Mouse (Mus musculus) stomach, embryonic 16.5 days (tissue): Measurements from ENCODE around the gene Ston1. TPM values are rescaled to one million over a fixed set of nuclear protein-coding genes. Genes with fewer than 3 reads are reported as not detected.
A peak's percentile ranks its signal among the peaks of the same experiment; 100 is the strongest.

Experiments used
- ATAC-seq: fragments of 200-750 bp; cut with Nextera tagmentation; 2 replicates; pipeline ENCODE4 v1.8.0; 2017; ENCODE audit warnings: moderate number of reproducible peaks, moderate TSS enrichment; ENCODE audit not compliant: insufficient read depth, low FRiP score
- H3K27ac ChIP-seq: fragments of 300-500 bp; sonication (generic); 2 replicates; pipeline ENCODE4 v1.5.1; 2014; ENCODE audit warnings: low read length
- H3K27me3 ChIP-seq: fragments of 300-500 bp; sonication (generic); 2 replicates; pipeline ENCODE4 v1.6.1; 2014; ENCODE audit warnings: low read length, control low read depth, mixed read lengths; ENCODE audit not compliant: control insufficient read depth, insufficient read depth
- H3K36me3 ChIP-seq: fragments of 300-500 bp; sonication (generic); 2 replicates; pipeline ENCODE4 v1.6.1; 2014; ENCODE audit warnings: low read length; ENCODE audit not compliant: control insufficient read depth, insufficient read depth
- H3K4me1 ChIP-seq: fragments of 300-500 bp; sonication (generic); 2 replicates; pipeline ENCODE4 v1.6.1; 2014; ENCODE audit warnings: low read length, control low read depth, mixed read lengths; ENCODE audit not compliant: control insufficient read depth, insufficient read depth
- H3K4me2 ChIP-seq: fragments of 300-500 bp; sonication (generic); 2 replicates; pipeline ENCODE4 v1.6.1; 2014; ENCODE audit warnings: low read depth, low read length, mixed read lengths
- H3K4me3 ChIP-seq: fragments of 300-500 bp; sonication (generic); replicated peaks from 2 replicates; pipeline ENCODE4 v1.5.1; 2014; ENCODE audit warnings: mild to moderate bottlenecking, low read length
- H3K9ac ChIP-seq: fragments of 300-500 bp; sonication (generic); 2 replicates; pipeline ENCODE4 v1.6.1; 2014; ENCODE audit warnings: low read length
- H3K9me3 ChIP-seq: fragments of 300-500 bp; sonication (generic); replicated peaks from 2 replicates; pipeline ENCODE4 v1.6.1; 2016; ENCODE audit warnings: low read length, control low read depth; ENCODE audit not compliant: control insufficient read depth
- WGBS: fragments of 180-500 bp; shearing (Covaris S2); extraction: QIAGEN DNeasy Blood & Tissue Kit; methylation state at CpG from one replicate; pipeline ENCODE4 v1.1.7; 2014; 5-methylcytosine and 5-hydroxymethylcytosine counted together
- polyA plus RNA-seq: library from polyadenylated mRNA; unstranded; fragments of >200 nt; fragmentation: Nextera tagmentation; extraction: Ambion mirVana; gene quantifications from 2 replicates; pipeline ENCODE4 v1.2.1, GENCODE M21; 2015

Ston1 gene
- polyA plus RNA-seq, 1 experiment from 2014 or later = 5.3 TPM

DNA sequence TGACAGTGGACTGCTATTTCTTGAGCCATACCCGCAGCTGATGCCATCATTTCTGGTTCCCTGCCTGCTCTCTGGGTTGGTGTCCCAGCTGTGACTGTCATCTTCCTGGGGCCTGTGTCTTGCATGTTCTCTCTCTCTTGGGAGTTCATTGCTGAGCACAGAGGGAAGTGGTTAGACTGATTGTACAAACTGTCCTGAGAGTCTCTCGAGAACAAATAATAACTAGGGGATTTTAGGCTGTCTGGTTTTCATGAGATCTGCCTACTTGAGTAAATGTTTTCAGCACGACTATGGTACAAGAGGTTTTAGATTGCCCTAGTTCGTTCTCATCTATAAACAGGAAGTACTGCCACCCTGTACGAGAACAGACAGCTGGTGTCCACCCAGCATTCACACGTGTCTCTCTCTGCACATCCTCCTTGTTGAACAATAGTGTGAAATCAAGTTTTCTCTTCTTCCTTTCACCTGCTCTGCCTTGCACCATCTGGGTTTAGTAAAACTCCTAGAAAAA is 15.9 kb upstream of the Ston1 start:
- 44% methylated on average over 6 of the region's 6 CpGs for WGBS
- Histone ChIP-seq H3K4me1 (peaks cover 8% of the 10 kb centered on the region; the same call in 1 of the 2 replicates), H3K4me3 (no peak overlapping the region), H3K4me2 (no peak overlapping the region), H3K27me3 (no peaks in the 10 kb centered on the region), H3K9me3 (no peaks in the 10 kb centered on the region), H3K27ac (no peak overlapping the region), H3K9ac (no peak overlapping the region), H3K36me3 (peaks cover 26% of the 10 kb centered on the region)
- ATAC-seq = no peak

DNA sequence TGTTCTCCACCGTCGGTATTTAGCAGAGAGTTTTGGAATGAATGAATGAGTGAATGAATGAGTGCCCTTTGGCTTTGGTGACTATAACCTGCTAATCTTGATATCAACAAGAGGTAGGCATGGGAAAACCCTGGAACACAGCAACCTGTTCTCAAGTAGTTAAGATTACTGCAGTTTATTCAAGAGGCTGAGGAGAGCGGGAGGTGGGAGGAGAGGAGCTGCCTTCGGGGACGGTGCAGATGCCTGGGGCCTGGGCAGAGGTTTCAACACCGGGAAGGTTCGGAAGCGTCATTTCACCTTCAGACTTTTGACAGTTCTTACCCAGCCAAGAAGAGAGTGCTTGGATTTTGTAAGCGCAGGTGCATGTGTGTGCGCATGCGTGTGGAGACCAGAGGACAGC is 14.5 kb upstream of the Ston1 start:
- H3K27me3 ChIP-seq = no peaks in the 10 kb centered on the region
- H3K4me1 ChIP-seq = peaks cover 8% of the 10 kb centered on the region; the same call in 1 of the 2 replicates
- 0 out of 2 replicates have a peak overlapping the region, but pooled peaks have one; percentile 25 for H3K4me2 ChIP-seq
- WGBS = 72% methylated on average over 11 of the region's 11 CpGs
- no peaks in the 10 kb centered on the region for H3K9me3 ChIP-seq
- H3K4me3 ChIP-seq = no peak overlapping the region
- H3K36me3 ChIP-seq = peaks cover 18% of the 10 kb centered on the region
- H3K27ac ChIP-seq = peak overlapping the region; percentile 66
- H3K9ac ChIP-seq = peak overlapping the region; percentile 28; the same call in 1 of the 2 replicates
- no peak for ATAC-seq

DNA sequence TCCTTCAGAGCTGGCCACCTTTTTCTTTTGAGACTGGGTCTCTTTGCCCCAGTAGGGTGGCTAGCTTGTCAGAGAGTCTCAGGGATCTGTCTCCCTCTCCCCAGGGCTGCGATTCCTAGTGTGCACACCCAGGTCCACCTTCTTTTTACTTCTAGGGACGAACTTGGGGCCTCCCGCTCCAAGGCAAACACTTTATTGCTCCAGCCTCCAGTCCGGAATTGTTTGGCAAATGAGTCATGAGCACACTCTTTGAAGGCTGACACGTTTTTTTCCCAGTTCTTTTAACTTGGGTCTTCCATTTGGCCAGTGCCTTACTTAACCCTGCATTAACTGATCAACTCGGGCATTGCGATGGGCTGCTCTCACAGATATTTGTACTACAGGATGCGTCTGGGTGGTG is 14.1 kb upstream of the Ston1 start:
- Histone ChIP-seq H3K27ac (peak overlapping the region; percentile 66), H3K9me3 (no peaks in the 10 kb centered on the region), H3K27me3 (no peaks in the 10 kb centered on the region), H3K4me3 (no peak overlapping the region), H3K9ac (peak overlapping the region; percentile 28; the same call in 1 of the 2 replicates), H3K4me2 (0 out of 2 replicates have a peak overlapping the region, but pooled peaks have one; percentile 25), H3K36me3 (peaks cover 17% of the 10 kb centered on the region), H3K4me1 (peaks cover 8% of the 10 kb centered on the region; the same call in 1 of the 2 replicates)
- ATAC-seq = peak; percentile 77; the same call in 1 of the 2 replicates
- 61% methylated on average over 8 of the region's 8 CpGs for WGBS

DNA sequence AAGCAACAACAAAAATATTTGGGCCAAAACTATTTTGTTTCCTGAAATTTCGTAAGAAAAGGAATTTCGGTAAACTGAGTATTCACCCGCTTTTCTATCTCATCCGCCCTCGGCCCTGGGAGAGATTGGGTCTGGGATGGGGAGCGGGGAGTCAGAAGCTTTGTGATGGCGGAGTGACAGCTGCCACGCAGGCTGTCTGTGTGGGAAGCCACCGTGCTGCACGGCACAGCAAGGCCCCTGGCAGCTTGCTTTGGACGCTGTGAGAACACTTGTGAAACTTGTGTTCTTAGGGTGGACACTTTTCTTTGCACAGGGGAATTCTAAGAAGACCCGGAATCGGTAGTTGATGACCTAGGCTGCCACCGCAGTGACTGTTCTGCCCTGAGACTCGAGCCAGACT is 10.1 kb upstream of the Ston1 start:
- Histone ChIP-seq H3K4me3 (no peak overlapping the region), H3K9me3 (no peaks in the 10 kb centered on the region), H3K36me3 (peaks cover 17% of the 10 kb centered on the region), H3K4me2 (no peak overlapping the region), H3K27ac (no peak overlapping the region), H3K9ac (no peak overlapping the region), H3K4me1 (no peaks in the 10 kb centered on the region), H3K27me3 (no peaks in the 10 kb centered on the region)
- ATAC-seq = no peak
- 82% methylated on average over 15 of the region's 15 CpGs for WGBS

DNA sequence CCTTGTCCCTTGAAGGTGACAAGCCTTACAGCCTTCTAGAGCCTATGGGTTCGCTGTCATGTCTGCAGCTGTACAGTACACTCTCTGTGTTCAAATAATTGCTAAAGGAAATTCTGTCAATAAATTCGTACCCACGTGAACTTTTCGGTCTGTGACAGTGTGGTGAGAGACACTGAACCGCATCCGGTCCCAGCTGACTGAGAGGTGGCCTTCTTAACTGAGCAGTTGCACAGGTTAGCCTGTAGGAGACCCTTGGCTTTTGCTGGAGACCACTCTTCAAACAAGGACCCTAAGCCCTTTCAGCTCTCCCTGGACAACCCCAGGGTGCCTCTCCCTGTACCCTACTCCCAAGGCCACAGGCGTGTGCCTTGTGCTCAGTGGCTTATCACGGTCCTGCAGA is 9.3 kb upstream of the Ston1 start:
- H3K4me3 ChIP-seq = no peak overlapping the region
- H3K36me3 ChIP-seq = peaks cover 17% of the 10 kb centered on the region
- no peaks in the 10 kb centered on the region for H3K4me1 ChIP-seq
- WGBS = 92% methylated on average over 8 of the region's 8 CpGs
- H3K9ac ChIP-seq = no peak overlapping the region
- no peaks in the 10 kb centered on the region for H3K9me3 ChIP-seq
- H3K27ac ChIP-seq = no peak overlapping the region
- no peak for ATAC-seq
- no peaks in the 10 kb centered on the region for H3K27me3 ChIP-seq
- no peak overlapping the region for H3K4me2 ChIP-seq

DNA sequence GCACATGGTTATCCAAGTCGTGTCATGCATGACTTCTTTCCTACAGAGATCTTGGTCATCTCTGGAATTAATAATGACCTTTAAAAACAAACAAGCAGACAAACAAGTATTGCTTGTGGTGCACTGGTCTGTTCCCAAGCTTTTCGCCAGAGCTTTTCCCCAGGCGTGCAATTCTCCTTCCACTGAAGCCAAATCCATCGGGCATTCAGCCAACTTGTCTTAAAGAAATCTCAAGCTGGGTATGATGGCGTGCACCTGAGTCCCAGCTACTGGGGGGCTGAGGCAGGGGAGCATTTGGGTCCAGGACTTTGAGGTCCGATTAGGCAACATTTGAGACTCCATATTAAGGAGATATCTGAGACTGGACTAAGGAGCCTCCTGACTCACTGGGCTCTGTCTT is 7.2 kb upstream of the Ston1 start:
- no peaks in the 10 kb centered on the region for H3K27me3 ChIP-seq
- peaks cover 4% of the 10 kb centered on the region; the same call in 1 of the 2 replicates for H3K36me3 ChIP-seq
- no peak overlapping the region for H3K4me3 ChIP-seq
- no peak for ATAC-seq
- no peak overlapping the region for H3K9ac ChIP-seq
- no peak overlapping the region for H3K27ac ChIP-seq
- no peaks in the 10 kb centered on the region for H3K9me3 ChIP-seq
- no peaks in the 10 kb centered on the region for H3K4me1 ChIP-seq
- H3K4me2 ChIP-seq = no peak overlapping the region
- 84% methylated on average over 6 of the region's 6 CpGs for WGBS

DNA sequence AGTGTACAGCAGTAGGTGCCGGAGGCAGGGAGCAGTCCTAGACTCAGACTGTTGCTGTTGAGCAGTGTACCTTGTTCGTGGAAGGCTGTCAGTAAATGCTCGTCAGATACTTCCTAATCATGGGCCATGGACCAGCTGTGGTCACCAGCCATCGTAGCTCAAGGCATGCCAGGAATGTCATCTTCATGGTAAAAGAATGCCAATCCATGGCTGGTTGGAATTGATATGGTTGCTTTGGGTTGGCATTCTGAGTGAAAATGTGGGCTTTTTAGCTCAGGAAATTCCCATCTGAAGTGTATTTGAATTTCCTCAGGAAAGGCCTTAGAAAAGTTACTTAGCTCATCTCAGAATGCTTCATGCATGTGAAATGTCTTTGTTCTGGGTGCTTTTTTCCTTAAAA is 2.4 kb upstream of the Ston1 start:
- H3K9ac ChIP-seq = no peak overlapping the region
- no peak overlapping the region for H3K27ac ChIP-seq
- WGBS = 84% methylated on average over 4 of the region's 4 CpGs
- ATAC-seq = no peak
- H3K9me3 ChIP-seq = no peaks in the 10 kb centered on the region
- no peak overlapping the region for H3K4me2 ChIP-seq
- peaks cover 18% of the 10 kb centered on the region for H3K4me1 ChIP-seq
- no peak overlapping the region for H3K4me3 ChIP-seq
- no peaks in the 10 kb centered on the region for H3K36me3 ChIP-seq
- H3K27me3 ChIP-seq = no peaks in the 10 kb centered on the region

DNA sequence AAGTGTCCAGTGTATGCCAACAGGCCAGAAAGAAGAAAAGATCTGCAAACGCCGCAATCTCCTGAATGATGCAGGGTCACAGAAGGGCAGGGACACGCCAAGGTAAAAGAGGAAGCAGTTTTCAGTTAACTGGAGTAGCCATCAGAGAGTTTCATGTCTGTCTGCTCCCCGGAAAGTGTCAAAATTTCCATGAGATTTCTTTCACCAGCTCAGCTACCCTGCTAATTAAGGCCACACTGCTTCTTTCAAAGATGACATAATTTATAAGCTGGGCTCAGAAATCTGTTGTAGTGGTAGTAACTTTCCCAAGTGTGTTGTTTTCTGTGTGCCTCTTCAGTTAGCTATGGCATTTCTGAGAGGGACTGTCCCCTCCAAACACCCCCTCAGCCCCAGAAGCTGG is 1.4 kb upstream of the Ston1 start:
- no peak for ATAC-seq
- H3K36me3 ChIP-seq = no peaks in the 10 kb centered on the region
- no peak overlapping the region for H3K9ac ChIP-seq
- no peak overlapping the region for H3K27ac ChIP-seq
- WGBS = 76% methylated on average over 4 of the region's 4 CpGs
- H3K4me2 ChIP-seq = no peak overlapping the region
- H3K27me3 ChIP-seq = no peaks in the 10 kb centered on the region
- H3K9me3 ChIP-seq = no peaks in the 10 kb centered on the region
- peaks cover 27% of the 10 kb centered on the region for H3K4me1 ChIP-seq
- H3K4me3 ChIP-seq = no peak overlapping the region

DNA sequence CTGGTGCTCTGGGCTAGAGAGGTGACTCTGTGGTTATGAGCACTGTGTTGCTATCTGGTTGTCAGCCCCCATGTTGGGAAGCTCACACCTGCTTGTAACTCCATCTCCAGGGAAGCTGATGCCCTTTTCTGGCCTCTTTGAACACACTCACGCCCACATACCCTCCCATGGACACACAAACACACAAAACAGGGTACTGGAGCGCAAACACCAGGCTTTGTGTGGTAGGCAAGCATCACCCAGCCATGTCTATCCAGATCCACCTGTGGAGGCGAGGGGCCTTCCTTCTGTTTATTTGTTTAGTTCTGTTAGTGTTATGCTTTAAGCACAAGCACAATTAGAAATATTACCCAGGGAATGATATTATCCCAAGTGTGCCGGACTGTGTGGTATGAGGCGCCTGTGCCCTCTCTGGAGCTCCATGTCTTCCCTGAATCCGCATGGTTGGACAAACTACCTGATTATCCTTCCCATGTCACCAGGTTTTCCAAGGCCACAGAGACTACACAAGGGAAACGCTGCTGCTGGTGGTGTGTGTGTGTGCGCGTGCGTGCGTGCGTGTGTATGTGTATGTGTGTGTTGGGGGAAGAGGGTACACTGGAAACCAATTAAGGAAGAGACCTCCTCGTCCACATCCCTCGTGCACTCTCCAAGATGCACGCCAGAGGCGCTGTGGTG is 801 bp upstream of the Ston1 start:
- H3K9ac ChIP-seq = peak overlapping the region; percentile 83; the same call in 1 of the 2 replicates
- H3K4me2 ChIP-seq = peak overlapping the region; percentile 87
- H3K4me3 ChIP-seq = peak overlapping the region; percentile 66
- H3K27ac ChIP-seq = peak overlapping the region; percentile 95
- 28% methylated on average over 16 of the region's 16 CpGs for WGBS
- H3K9me3 ChIP-seq = no peaks in the 10 kb centered on the region
- no peak for ATAC-seq
- H3K4me1 ChIP-seq = peaks cover 27% of the 10 kb centered on the region
- no peaks in the 10 kb centered on the region for H3K27me3 ChIP-seq
- H3K36me3 ChIP-seq = no peaks in the 10 kb centered on the region
